Mouse (Mus musculus): ENCODE measurements around the gene Pcnx.

The Pcnx gene

DNA sequence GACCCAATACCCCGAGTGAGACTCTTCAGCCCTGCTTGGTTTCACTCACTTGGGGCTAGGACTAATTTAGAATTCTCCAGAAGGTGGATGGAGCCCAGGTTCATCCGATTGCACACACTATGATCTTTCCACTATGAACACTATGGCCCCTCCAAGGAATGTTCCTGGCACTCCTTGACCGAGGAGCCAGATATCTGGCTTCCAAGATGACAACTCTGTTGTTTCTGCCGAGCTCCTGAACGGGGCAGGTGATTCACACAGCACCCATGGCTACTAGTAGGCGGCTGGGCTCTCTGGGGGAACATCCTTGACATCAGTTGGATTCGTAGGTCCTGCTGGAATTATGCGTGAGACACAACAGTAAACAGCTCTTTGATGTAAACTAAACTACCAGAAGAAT lies 4.8 kb upstream of the Pcnx start:
- no peak for DNase-seq (ENCODE audit: low spot score)

GRCm38 (mm10) chr12:81856696-81857095 lies 3.1 kb upstream of the Pcnx start:
- no peak for DNase-seq (ENCODE audit: low spot score)

GRCm38 (mm10) chr12:81857251-81857650 lies 2.6 kb upstream of the Pcnx start:
- no peak for DNase-seq (ENCODE audit: low spot score)

GRCm38 (mm10) chr12:81857978-81858569 lies 1.7 kb upstream of the Pcnx start:
- no peak for DNase-seq (ENCODE audit: low spot score)

DNA sequence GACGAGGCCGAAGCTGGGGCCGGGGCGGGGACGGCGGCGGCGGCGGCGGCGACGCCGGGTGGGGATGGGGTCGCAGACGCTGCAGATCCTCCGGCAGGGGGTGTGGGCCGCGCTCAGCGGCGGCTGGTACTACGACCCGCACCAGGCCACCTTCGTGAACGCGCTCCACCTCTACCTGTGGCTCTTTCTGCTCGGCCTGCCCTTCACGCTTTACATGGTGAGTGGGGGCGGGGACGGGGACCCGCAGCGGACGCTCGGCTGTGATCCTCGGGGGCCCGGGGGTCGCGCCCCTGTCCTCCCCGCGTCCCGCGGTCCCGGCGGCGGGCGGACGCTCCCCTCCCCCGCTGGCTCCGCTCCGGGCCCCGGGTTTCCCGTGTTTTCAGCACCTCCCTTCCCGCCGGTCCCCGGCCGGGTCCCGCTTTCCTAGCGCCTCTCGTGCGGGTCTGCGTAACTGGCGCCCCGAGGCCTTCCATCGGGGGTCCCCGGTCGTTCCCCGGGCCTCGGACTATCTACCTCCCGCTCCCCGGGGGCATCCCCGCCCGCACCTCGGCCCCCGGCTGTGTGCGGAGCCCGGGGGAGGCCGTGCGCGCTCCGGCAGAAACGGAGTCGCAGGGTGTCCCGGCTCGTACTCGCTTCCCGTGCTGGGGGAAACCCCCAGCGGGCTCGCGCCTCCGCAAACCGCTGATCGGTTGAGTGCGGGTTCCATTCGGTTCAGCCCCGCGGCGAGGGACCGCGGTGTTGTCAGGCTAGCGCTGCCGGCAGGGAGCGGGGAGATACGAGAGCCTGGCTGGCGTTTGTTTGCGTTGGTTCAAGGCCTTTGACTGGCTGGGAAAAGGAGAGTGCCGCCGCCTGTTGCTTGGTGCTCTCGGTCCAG lies 722 bp downstream of the Pcnx start:
- peak; percentile 41 for DNase-seq (ENCODE audit: low spot score)

DNA sequence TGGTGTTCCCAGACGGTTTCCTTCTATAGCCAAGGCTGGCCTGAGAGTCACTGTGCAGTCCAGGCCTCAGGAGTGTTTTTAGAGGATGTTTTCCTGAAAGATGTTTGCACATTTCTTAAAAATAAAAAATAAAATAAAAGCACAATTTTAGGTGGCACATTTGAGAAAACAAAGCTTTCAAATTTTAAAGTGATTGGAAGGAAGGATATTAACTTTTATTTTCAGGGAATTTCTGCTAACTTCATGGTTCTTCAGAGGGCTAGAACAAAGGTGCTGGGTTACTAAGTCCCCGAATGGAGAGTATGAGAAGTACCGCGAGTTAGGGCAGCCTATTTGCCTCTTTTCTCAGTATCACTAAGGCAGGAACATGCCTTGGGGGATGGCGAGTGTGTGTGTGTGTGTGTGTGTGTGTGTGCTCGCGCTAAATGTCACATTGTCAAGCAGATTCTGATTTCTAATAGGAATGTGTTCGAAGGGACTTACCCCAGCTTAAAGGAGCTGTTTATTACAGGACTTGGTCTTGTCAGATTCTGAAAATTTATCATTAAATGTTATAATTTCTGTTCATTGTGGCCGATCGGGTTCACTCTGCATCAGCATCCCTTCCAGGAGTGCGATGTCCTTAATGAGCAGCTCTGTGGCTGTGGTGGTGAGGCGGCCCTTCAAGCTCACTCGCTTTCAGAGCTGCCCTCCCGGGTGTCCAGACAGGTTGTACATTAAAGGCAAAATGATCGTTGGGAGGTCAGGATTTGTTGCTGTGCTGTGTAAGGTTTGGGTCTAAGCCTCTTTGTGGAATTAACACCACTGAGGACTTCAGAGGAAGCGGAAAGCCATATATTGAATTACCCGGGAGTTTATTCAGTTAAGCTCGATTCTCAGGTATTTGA lies 1.6 kb downstream of the Pcnx start:
- DNase-seq (ENCODE audit: low spot score): no peak

DNA sequence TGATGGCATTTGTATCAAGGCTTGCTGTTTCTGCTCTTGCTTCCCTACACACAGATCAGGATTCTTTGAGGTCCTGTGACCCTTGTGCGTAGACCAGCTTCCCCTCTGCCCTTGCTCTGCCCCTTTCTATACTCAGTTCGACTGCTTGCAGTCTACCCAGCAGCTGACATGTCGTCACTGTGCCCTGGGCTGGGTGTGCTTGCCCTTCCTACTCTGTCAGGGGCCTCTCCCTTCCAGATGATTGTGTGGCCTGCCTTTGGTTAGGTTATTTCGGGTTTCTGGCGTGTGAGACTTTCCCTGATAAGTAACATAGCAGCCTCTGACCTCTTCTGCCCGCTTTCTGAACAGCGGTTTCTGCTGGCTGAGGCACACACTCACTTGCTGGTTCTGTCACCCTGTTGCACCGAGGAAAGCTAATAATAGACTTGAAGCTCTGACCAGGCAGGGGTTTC lies 2.6 kb downstream of the Pcnx start:
- DNase-seq (ENCODE audit: low spot score): no peak

DNA sequence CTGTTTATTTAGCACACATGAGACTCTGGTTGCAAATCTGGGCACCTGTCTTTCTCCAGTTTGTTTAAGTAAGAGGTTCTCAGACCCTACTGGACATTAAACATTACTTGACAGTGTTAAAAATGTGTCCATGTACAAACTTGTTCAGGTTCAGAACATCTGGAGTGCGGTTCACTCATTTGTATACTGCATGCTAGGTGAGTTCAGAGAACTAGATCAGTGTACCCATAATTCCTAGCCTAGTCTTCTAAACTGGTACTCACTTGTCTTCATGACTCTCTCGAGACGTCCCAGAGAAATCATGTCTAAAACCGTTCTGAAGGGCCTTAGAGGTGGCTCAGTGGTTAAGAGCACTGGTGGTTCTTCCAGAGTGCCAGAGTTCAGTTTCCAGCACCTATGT lies 4.1 kb downstream of the Pcnx start:
- DNase-seq (ENCODE audit: low spot score): no peak

DNA sequence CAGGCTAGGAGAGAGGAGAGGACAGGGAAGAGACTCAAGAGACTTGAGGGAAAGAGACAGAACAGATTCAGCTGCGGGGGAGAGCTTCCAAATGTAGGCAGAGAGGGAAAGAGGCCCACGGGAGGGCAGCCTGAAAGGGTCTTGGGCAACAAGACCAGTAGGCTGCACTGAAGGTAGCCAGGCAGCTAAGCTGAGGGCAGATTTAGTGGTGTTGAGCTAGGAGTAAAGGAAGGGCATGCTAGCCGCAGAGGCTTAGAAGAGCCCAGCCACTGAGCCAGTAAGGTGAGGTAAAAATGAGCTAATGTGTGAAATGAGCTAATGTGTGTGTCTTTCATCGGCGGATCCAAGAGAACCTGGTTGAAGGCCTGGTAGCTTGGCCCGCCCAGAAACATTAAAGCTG lies 5.4 kb downstream of the Pcnx start:
- no peak for DNase-seq (ENCODE audit: low spot score)

GRCm38 (mm10) chr12:81867316-81867715 lies 7.5 kb downstream of the Pcnx start:
- DNase-seq (ENCODE audit: low spot score): no peak

- no peak for DNase-seq (ENCODE audit: low spot score)
These were observed 9.6 kb downstream of the Pcnx start for GRCm38 (mm10) chr12:81869205-81869940.

GRCm38 (mm10) chr12:81873345-81873744 lies 13.5 kb downstream of the Pcnx start:
- no peak for DNase-seq (ENCODE audit: low spot score)

GRCm38 (mm10) chr12:81880161-81880560 lies 20.3 kb downstream of the Pcnx start:
- DNase-seq (ENCODE audit: low spot score): no peak

- DNase-seq (ENCODE audit: low spot score): no peak
These were observed 23.7 kb downstream of the Pcnx start for GRCm38 (mm10) chr12:81883255-81884106.

- DNase-seq (ENCODE audit: low spot score): no peak
These were observed 24.2 kb downstream of the Pcnx start for GRCm38 (mm10) chr12:81884107-81884398.

DNA sequence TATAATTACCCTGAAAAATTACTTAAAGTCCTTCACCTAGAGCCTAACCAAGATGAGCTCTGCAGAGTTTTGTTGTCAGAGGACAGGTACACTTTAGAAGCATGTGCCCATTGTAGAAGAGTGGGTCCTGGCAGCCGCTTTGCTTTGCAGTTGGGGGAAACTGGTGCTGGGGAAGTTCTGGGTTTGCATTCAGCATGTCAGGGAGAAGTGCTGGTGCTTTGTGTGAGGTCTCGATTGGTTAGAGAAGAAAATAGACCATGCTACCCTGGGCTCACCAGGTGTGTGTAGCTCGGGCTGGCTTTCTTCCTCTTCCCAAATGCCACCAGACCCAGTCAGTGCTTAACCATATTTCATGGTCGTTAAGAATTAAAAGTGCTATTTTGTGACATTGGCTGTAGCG lies 25.2 kb downstream of the Pcnx start:
- no peak for DNase-seq (ENCODE audit: low spot score)

DNA sequence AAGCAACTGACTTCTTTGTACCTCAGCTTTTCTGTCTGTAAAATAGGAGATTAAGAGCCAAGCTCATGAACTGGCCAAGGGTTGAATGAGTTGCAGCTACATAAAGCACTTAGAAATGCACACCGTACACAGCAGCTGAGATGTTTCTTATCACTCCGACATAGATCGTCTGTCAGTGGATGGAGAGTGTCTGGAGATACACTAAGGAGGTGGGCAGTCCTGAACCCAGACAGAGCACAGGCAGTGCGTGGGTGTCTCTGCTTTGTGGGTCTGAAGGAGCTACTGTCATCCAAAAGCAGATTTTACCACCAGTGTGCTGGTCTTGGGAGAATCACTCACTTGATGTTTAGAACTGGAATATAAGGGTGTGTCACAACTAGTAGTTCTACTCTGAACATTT lies 26.2 kb downstream of the Pcnx start:
- DNase-seq (ENCODE audit: low spot score): no peak

- no peak for DNase-seq (ENCODE audit: low spot score)
These were observed 29.1 kb downstream of the Pcnx start for GRCm38 (mm10) chr12:81888954-81889353.

DNA sequence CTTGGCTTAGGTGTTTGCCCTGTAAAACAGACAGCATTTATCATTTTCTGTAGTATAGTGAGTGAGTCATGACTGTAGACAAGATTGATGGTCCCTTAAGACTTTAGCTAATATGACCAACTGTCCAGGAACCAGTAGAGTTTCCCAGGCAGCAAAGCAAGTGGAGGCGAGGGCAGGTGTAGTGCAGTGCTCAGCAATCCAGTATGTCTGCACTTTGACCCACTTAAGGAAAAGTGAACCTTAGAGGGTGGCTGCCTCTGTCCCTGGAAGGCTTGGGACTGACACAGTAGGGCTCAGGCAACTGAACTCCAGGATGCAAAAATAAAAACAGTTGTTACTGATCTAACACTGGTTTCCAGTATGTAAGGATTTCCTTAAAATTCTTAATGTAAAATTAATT lies 32.1 kb downstream of the Pcnx start:
- DNase-seq (ENCODE audit: low spot score): no peak

GRCm38 (mm10) chr12:81894311-81894710 lies 34.5 kb downstream of the Pcnx start:
- no peak for DNase-seq (ENCODE audit: low spot score)

DNA sequence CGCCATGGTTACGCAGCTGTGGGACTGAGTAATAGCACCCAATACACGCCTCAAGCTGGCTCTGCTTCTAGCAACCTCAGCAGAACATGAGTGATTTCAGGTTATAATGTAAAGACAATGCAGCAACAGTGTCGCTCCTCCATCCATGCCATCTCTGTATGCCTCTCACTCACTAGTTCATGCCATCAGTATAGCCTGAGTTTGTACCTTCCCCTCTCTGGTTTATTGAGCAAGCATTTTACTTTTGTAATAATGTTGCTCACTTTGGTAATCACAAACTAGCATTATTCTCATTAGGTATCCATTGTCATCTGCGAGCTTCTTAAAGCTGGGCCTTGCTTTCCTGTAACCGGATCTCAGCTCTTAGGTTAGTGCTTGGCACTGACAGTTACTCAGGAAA lies 36.2 kb downstream of the Pcnx start:
- no peak for DNase-seq (ENCODE audit: low spot score)
